Mouse (Mus musculus) kidney, adult 8-10 months (tissue): Measurements from ENCODE around the gene Arhgap45.
A peak's percentile ranks its signal among the peaks of the same experiment; 100 is the strongest.

Experiments
- DNase-seq, 2 experiments: peaks; one replicate each; pipeline ENCODE4 v3.0.0; 2022

The Arhgap45 gene

GRCm38 (mm10) chr10:80016931-80017330, 478 bp downstream of the Arhgap45 start:
- DNase-seq, result no peak

DNA sequence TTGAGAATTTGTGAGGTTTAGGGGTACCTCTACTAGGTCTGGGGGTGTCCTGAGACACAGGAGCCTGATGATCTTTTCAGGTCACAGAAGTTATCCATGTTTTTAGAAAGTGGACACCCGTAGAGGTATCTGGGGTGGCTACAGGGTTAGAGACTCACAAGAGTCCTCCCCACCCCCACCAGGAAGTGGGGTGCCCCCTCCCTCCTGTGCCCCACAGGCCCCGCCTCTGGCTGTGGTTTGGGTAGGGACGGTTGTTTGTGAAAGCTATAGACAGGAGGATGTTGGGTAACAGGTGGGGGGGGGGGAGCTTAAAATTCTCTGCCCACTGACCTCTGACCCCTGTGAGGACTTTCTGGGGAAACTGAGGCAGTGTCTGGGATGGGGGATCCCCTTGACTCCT, 908 bp downstream of the Arhgap45 start:
- no peak for DNase-seq

- no peak for DNase-seq
Observed at GRCm38 (mm10) chr10:80017771-80018170, 1.3 kb downstream of the Arhgap45 start.

- no peak for DNase-seq
Observed at GRCm38 (mm10) chr10:80018739-80019297, 2.4 kb downstream of the Arhgap45 start.

- DNase-seq, result no peak
Observed at GRCm38 (mm10) chr10:80019471-80020131, 3.1 kb downstream of the Arhgap45 start.

DNA sequence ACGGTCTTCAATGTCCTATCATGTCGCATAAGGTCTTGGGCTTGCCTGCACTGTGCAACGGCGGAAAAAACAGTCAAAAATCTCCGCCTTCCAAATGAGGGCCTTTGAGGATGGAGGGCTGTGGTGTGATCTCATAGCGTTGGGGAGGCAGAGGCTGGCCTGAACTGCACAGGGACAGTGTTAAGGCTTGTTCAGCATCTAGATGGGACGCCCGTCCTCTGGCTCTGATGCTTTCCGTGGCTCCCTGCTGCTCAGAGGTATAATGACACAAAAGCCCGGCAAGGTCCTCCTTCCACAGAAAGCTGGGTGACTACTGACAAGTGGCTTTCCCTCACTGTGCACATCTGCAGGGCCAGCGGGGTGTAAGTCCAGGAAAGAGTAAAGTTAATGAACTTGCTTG, 3.7 kb downstream of the Arhgap45 start:
- DNase-seq, result no peak

GRCm38 (mm10) chr10:80020603-80021319, 4.3 kb downstream of the Arhgap45 start:
- DNase-seq, result no peak

- DNase-seq, result no peak
Observed at GRCm38 (mm10) chr10:80021320-80021641, 4.8 kb downstream of the Arhgap45 start.

DNA sequence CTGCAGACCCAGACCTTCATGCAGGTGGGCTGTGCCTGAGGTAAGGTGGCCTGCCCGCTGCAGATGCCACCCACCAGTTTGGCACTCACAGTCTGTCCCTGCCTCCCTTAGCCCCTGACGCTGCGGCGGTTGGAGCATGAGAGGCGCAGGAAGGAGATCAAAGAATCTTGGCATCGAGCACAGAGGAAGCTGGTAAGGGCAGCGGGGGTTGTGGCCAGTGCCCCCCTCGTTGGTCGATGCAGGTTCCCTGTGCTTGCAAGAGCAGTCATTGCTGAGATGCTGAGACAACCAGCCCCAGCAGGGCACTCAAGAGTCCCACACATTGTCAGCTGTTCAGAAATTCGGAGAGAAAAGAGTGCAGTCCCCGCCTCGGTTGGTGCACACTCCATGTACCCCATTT, 5.7 kb downstream of the Arhgap45 start:
- DNase-seq, result no peak

DNA sequence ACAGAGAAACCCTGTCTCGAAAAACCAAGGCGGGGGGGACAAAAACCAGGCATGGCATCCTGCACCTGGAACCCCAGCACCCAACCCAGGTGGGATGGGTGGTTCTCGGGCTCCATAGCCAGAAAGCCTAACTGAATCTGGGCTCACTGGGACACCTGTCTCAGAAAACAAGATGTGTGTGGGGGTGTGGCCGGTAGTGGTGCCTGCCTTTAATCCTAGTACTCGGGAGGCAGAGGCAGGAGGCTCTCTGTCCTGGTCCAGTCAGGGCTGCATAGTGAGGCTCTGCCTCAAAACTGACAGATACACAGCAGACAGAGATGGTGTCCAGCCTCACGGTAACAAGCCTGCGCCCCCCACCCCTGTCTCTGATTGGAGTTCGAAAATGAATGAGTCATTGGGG, 6.4 kb downstream of the Arhgap45 start:
- DNase-seq, result no peak

GRCm38 (mm10) chr10:80023758-80024157, 7.3 kb downstream of the Arhgap45 start:
- DNase-seq, result no peak

GRCm38 (mm10) chr10:80024229-80025043, 8.0 kb downstream of the Arhgap45 start:
- DNase-seq, result no peak

- no peak for DNase-seq
Observed at GRCm38 (mm10) chr10:80025044-80025347, 8.5 kb downstream of the Arhgap45 start.

- no peak for DNase-seq
Observed at GRCm38 (mm10) chr10:80025463-80025862, 9.0 kb downstream of the Arhgap45 start.

DNA sequence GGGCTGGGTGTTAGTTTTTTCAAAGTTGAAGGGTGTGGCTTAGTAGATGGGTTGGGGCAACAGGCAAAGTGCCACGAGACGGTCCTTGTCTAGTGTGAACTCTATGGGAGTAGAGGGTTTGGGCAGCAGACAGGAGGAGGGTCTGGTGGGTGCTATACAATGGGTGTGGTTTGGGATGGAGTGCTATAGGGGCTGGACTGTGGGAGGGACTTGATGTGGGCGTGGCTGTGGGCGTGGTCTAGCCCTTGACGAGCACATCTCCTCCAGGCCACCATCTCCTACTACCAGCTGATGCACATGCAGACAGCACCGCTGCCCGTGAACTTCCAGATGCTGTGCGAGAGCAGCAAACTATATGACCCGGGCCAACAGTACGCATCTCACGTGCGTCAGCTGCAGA, 9.4 kb downstream of the Arhgap45 start:
- no peak for DNase-seq

- DNase-seq, result no peak
Observed at GRCm38 (mm10) chr10:80027681-80028520, 11.4 kb downstream of the Arhgap45 start.

- DNase-seq, result no peak
Observed at GRCm38 (mm10) chr10:80028521-80028846, 12.0 kb downstream of the Arhgap45 start.

GRCm38 (mm10) chr10:80030191-80030590, 13.7 kb downstream of the Arhgap45 start:
- no peak for DNase-seq

DNA sequence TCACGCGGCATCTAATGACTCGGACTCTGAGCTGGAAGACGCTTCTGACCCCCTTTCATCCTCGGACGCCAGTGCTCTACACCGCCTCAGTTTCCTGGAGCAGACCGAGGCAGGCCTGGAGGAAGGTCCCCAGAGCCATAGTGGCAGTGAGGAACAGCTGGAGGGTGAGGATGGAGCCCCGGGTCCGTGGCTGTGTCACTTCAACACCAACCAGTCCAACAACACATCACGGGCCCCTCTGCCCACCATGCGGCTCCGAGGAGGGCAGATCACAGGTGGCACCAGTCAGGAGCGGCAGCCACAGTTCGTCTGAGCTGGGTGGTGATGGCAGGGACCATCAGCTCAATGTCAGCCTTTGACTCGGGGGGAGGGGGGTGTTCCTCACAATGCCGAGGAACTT, 14.3 kb downstream of the Arhgap45 start:
- no peak for DNase-seq

DNA sequence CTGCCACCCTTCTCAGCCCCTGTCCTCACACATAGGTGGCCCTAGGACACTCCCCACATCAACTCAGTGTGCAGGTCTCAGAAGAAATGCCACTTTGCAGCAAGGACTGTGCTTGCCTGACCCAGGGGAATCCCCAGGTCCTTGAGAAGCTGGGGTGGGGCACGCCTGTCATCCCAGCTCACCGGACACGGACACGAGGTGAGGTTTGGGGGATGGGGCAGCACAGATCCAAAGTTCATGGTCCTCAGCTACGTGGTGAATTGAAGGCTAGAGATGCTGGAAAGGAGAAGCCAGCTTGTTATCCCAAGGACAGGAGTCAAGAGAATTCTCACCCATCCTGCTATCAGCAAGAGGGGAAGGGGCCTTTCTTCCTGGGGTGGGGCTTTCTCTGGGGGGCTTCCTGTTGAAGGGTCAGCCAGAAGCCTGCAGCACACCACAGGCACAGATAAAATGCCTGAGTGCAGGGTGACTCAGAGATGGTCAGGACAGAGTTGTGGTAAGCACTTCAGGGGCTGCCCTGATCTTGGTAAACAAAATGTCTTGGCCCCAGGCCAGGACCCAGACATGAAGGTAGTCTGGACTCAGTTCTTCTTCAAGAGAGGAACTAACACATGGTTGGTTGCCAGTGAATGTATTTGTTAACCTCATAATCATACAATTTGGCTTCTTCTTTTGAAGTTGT, 16.5 kb downstream of the Arhgap45 start:
- DNase-seq, result peak in 1 of 2 experiments; percentile 48

DNA sequence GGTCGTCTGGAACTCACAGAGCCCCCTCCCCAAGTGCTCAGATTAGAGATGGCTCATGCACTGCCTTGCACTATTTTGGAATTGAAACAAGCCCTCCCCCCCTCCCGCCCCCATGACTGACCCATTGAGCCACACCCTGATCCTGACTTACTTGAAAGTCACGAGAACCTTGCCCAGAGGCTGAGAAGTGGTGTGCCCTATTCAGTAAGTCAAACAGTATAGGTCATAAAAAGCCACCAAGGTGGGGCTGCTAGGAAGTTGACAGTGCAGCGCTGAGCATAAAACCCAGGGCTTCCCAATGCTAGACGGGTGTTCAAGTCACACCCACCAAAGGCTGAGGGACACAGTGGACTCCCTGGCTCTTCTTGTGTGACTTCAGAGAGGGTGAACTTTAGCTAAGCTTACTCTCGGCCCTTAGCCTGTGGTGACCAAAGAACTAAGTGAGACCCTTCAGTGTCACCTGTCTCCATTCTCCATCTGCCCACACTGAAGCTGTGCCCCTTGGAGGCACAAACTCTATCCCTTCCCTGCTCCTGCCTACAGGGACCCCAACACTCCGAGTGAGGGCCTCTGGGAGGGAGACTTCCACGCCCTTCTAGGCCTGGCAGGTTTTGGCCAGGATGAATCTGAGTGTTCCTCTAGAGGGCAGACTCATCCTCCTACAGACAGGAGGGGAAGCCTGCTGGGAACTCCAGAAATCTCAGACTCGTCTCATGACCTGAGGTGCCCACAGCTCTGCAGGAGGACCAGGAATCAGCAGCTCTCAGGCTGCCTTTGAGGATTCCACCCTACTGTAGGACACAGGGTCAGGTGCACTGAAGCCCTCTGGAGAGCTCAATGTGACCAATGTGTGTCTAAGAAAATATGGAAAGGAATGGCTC, 17.3 kb downstream of the Arhgap45 start:
- DNase-seq, result peak in 1 of 2 experiments; percentile 59
